Mouse (Mus musculus) brain, embryonic 14.5 days (tissue): ENCODE results near the gene Stt3b. TPM values are rescaled to one million over a fixed set of nuclear protein-coding genes. Genes with fewer than 3 reads are reported as not detected.

Experiments used
- DNase-seq: peaks from one replicate; pipeline ENCODE4 v3.0.0-alpha.2; 2011; ENCODE audit warnings: low read depth
- CTCF ChIP-seq: fragments of 200-500 bp; IDR thresholded peaks from 2 replicates; pipeline ENCODE4 v1.5.1; 2012; ENCODE audit warnings: inconsistent platforms, mild to moderate bottlenecking, moderate library complexity, borderline replicate concordance; ENCODE audit not compliant: insufficient read depth, insufficient read length; ENCODE audit errors: extremely low read depth
- POLR2A ChIP-seq: fragments of 200-500 bp; IDR thresholded peaks from 2 replicates; pipeline ENCODE4 v1.6.1; 2012; ENCODE audit warnings: mild to moderate bottlenecking, inconsistent platforms, borderline replicate concordance; ENCODE audit not compliant: poor library complexity, insufficient read depth, insufficient read length, severe bottlenecking; ENCODE audit errors: extremely low read depth
- polyA plus RNA-seq: library from polyadenylated mRNA; depleted of rRNA; stranded (reverse); fragments of >200 nt; gene quantifications from 2 replicates; pipeline ENCODE4 v1.2.3, GENCODE M21; 2012; rRNA removed

Stt3b gene
- polyA plus RNA-seq, result 58.1 and 74.2 TPM in 2 replicates

DNA sequence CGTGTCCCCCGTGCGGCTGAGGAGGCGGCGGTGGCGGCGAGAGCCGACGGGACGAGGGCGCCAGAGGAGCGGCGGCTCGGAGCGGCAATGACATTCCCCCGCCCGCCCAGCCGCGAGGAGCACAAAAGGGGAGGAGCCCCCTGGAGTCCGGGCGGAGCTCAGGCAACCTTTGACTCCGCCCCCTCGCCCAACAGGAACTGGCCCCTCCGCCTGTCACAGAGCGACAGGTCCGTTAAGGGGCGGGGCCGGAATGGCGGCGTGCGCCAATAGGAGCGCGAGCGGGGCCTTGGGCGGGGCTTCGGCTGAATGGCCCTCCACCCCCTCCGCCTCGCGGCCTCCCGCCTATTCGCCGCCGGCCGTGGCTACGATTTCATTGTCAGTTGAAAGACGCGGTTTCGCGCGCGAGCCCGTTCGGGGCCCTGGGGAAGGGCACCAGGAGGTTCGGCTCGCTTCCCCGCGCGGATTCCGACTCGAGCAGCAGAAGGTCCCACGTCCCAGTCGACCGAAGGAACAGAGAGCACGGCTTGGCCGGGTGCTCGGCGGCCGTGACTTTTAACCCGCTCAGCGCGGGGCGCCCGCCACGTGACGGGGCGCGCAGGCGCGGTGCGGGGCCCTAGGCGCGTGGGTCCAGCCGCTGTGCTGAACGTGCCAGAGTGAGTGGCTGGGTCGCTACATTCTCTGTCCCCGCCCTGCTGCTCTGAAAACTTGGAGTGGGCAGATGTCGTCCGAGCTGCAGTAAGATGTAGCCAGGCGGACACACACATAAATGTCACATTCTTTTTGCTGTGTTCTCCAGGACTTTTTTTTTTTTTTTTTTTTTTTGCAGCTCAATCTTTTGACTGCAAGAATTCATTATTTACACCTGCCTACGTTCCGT lies at the start of gene Stt3b:
Gene Stt3b (minus strand): TSS at position 76 of the 877 bp plus-strand sequence.
- DNase-seq, result peak; percentile 100
- TF ChIP-seq POLR2A (peak; percentile 84), CTCF (peak; percentile 17; the same call in 1 of the 2 replicates)

DNA sequence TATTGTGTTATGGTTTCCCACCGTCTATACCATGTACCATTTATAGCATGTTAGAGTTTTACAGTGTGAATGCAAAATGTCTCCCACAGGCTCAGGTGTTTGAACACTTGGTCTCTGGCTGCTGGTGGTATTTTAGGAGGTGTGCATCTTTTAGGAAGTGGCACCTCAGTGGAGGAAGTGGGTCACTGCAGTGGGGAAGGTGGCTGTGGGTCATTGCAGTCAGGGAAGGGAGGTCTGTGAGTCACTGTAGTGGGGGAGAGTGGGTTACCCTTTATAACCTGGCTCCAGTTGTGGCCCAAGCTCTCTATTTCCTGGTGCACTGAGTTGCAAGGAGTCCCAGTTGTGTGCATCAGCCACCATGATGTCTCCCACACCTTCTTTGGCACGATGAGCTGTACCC lies 48.2 kb upstream of the Stt3b start:
- DNase-seq, result no peak
- TF ChIP-seq CTCF, result no peak

DNA sequence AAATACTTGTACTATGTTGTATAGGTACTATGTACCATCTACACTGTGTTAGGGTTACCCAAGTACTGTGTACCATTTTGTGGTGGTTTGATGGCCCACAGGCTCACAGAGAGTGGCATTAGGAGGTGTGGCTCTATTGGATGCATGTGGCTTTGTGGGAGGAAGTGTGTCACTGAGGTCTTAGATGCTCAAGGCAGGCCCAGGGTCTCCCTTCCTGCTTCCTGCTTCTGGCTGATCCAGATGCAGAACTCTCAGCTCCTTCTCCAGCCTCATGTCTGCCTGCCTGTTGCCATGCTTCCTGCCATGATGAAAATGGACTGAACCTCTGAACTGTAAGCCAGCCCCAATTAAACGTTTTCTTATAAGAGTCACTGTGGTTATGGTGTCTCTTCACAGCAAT lies 47.8 kb upstream of the Stt3b start:
- no peak for TF ChIP-seq CTCF
- TF ChIP-seq POLR2A, result no peak
- DNase-seq, result no peak

DNA sequence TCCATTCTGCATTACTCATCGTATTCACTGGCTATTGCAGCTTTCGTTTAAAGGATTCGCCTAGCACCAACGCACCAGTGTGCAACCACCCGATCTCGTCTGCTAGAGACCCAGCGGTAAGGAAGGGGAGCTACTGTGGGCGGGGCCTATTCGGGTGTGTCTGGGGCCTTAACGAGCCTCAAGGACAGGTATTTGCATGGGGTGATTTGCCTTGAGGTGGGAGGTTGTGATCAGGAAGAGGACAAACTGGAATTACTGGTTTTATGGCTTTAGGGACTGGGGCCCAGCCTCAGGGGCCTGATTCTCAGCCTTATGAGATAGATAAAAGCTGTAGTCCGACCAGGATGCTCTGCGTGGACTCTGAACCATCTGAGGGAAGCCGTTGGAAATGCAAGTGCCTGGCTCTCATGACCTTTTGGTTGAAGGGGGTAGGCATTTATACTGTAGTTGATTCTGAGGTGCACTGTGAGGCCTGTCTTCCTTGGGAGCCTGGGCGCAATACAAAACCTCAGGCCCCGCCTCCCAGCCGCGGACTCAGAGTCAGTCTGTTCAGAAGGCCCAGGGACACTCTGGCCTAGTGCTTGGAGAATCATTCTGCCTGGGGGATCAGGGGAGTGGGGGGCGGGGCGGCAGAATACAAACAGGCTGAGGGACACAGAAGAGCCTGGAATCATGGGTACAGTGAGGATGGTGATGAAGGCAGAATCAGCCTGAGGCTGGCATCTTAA lies 46.7 kb upstream of the Stt3b start:
- TF ChIP-seq CTCF, result no peak
- no peak for TF ChIP-seq POLR2A
- DNase-seq, result no peak

DNA sequence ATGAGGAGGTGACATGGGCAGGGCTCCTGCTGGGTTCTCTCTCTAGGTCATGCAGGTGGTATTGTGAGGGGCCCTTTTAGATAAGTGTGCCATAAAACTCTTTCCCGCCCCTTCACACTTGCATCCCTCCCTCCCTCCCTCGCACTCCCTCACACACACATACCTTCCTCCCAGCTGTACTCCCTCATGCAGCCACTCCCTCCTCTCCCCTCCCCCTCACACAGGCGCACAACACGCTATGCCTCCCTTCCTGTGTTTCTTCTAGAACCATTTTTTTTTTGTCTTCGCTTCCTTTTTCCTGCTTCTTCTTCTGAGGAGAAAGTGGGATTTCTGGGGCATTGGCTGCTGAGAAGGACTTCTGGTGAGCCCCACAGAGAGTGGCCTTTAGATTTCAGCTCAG lies 45.8 kb upstream of the Stt3b start:
- DNase-seq, result no peak
- TF ChIP-seq POLR2A, result no peak
- no peak for TF ChIP-seq CTCF

DNA sequence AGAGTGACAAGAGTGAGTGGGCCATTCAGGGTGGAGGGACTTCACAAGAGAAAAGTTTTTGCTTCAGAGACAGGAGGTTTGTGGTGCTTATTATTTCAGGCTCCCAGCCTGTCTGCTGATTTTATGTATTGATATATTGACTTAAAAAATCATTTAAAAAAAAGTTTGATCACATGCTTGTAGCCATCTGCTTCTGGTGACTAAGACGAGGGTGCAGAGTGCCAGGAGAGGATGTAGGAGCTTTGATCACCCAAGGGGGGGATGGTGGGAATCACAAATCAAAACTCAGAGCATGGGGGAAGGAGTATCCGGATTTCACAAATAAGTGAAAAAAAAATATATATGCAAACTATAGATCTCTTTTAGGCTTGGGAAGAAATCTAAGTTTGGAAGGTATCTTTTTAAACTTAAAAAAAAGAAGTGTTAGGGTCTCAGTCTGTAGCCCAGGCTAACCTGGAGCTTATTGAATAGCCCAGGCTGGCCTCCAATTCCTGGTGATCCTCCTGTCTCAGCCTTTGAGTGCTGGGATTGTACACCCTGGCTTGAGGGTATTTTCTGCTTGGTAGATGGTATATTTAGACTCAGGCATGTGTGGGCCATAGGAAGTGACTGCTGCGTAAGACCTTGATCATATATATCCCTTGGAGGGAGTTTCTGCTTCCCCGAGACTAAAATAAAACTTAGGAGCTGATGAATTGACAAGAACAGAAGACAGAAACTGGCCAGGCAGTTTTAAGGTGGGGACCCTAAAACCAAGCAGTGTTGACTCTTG lies 39.7 kb upstream of the Stt3b start:
- TF ChIP-seq CTCF, result no peak
- no peak for TF ChIP-seq POLR2A

DNA sequence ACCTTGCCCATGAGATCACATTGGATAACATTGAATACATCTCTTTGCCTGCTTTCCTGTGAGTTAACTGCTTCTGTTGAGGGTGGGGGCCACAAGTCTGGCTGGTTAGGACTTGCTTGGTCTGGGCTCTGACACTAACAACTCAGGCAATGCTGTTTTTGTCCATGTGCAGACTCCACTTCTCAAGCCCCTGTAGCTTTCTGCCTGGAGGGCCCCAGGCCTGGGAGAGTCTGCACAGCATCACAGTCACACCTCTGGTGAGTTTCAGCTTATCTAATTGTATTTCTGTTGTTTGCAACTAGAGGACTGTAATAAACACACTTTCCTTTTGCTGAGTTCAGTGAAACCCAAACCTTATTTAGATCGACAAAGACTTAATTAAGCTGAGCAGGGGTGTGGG lies 38.9 kb upstream of the Stt3b start:
- no peak for TF ChIP-seq CTCF
- TF ChIP-seq POLR2A, result no peak
- no peak for DNase-seq

More for the DNA sequence above, 39.7 kb upstream of the Stt3b start:
- DNase-seq, result no peak

DNA sequence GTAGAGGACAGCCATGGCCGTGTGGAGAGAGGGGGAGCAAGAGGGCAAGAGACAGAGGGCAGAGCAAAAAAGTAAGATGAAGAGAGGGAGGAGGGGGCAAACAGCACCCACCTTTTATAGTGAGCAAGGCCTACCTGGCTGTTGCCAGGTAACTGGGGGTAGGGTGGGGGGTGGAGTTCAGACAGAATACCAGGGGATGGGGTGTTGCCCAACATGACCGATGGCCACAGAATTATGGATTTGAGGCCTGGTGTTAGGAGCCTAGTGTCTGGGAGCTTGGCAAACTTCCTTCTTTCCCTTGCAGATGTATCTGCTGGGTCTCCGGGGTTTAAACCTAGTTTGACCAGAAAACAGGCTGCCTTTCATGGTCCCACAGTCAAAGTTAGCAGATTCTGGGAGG lies 34.7 kb upstream of the Stt3b start:
- no peak for DNase-seq
- no peak for TF ChIP-seq POLR2A
- TF ChIP-seq CTCF, result no peak

DNA sequence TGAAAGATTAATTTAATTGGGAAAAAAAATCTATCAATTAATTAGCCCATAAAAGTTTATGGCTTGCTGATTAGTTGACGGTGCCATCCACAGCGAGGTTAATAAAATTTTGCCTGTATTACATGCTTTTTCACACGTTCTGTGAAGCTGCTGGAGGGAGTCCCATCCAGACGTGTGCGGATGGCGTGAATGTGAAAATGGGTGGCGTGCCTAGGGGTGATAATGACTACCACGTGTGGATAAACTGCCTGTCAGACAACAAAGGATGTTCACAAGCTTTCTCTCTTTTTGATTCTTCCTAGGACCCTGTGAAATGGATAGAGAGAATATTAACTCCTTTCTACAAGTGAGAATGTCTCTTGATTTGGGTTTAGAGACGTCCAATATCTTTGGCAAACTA lies 31.4 kb upstream of the Stt3b start:
- TF ChIP-seq POLR2A (no peak), CTCF (no peak)
- peak; percentile 78 for DNase-seq

DNA sequence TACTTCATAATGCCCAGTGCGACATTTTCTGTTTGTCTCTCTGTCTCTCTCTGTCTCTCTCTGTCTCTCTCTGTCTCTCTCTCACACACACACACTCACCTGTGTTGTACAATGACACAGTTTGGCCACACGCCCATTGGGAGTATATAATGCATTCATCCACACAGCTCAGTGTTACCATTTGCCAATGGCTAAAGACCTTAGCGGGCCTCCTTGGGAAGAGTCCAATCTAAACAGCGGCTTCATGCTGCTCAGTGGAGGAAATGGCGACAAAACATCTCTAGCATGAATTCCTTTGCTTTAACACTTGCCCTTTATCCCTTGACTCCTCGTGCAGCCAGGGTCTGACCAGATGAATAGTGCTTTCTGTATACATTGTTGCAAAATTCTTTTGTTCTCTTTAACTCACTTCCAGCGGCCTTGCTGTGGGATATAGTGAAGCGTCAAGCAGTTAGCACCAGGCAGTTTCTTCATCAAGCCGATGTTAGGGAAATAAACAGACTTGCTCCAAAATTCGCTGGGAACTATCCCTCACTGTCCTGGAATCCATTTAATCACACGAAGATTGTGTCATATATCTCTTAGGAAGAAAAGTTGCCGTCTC lies 30.1 kb upstream of the Stt3b start:
- DNase-seq, result peak; percentile 59
- TF ChIP-seq CTCF (no peak), POLR2A (no peak)

DNA sequence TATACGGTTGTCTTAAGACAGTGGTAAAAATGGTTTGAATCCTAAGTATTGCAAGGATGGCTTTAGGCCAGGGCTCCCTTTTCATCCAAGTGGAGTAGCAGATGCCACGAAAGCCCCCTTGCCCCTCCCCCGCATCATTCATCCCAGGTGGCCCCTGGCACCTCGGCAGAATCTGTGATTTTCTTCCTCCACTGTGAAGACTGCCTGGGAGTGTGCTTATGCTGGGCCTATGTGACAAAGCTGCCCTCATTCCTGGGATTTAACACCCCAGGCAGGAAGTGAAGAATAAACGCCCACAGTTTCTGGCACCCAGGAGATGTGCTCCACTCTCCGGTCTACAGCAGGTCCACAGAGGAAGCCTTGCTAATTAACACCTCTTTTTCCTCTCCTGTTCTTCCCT lies 28.6 kb upstream of the Stt3b start:
- TF ChIP-seq CTCF, result no peak
- TF ChIP-seq POLR2A, result no peak
- peak; percentile 92 for DNase-seq

DNA sequence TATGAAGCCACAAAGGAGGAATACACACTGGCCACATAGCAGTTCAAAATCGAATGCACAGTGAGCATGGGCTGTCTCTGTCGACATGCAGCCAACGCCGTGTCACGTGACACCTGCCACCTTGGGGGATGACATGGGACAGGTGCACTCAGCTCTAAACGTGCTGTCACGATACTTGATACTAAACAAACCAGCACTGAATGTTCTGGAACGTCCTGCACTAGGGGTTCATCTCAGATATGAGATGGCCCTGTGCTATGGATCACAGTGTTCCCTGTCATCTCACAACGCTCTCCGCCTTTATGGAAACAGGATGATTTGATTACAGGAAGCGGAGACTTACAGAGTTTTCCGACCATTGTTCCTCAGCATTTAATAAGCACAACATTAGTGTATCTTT lies 22.8 kb upstream of the Stt3b start:
- TF ChIP-seq POLR2A (no peak), CTCF (no peak)
- no peak for DNase-seq
